Mouse (Mus musculus) forebrain, embryonic 11.5 days (tissue): ENCODE measurements at regions not wholly inside any gene's neighbourhood (a gene's known extent, or its start where the extent isn't known, plus 50 kb on each side); places are given as distances from the start of the nearest gene placed in this dataset.

Source experiments
- ATAC-seq: fragments of 200-750 bp; cut with Nextera tagmentation; replicated peaks from 2 replicates; pipeline ENCODE4 v1.8.0; 2017; ENCODE audit warnings: moderate TSS enrichment; ENCODE audit not compliant: low FRiP score
- DNase-seq: peaks from one replicate; pipeline ENCODE4 v3.0.0-alpha.2; 2017; ENCODE audit warnings: low spot score
- H3K27ac ChIP-seq: fragments of 300-500 bp; sonication (generic); 2 replicates; pipeline ENCODE4 v1.5.1; 2014; ENCODE audit warnings: low read depth, low read length
- H3K27me3 ChIP-seq: fragments of 300-500 bp; sonication (generic); 2 replicates; pipeline ENCODE4 v1.6.1; 2014; ENCODE audit warnings: mild to moderate bottlenecking, low read length, mixed read lengths; ENCODE audit not compliant: control insufficient read depth, insufficient read depth
- H3K36me3 ChIP-seq: fragments of 300-500 bp; sonication (generic); 2 replicates; pipeline ENCODE4 v1.6.1; 2014; ENCODE audit warnings: mild to moderate bottlenecking, low read length, moderate library complexity, mixed read lengths; ENCODE audit not compliant: control insufficient read depth, insufficient read depth
- H3K4me1 ChIP-seq: fragments of 300-500 bp; sonication (generic); replicated peaks from 2 replicates; pipeline ENCODE4 v1.6.1; 2014; ENCODE audit warnings: low read length, mixed read lengths; ENCODE audit not compliant: control insufficient read depth, insufficient read depth
- H3K4me2 ChIP-seq: fragments of 300-500 bp; sonication (generic); 2 replicates; pipeline ENCODE4 v1.6.1; 2014; ENCODE audit warnings: low read depth, mild to moderate bottlenecking, low read length, moderate library complexity, mixed read lengths; ENCODE audit not compliant: severe bottlenecking
- H3K4me3 ChIP-seq: fragments of 300-500 bp; sonication (generic); 2 replicates; pipeline ENCODE4 v1.5.1; 2014; ENCODE audit warnings: low read depth, low read length
- H3K9ac ChIP-seq: fragments of 300-500 bp; sonication (generic); 2 replicates; pipeline ENCODE4 v1.6.1; 2014; ENCODE audit warnings: low read length
- H3K9me3 ChIP-seq: fragments of 300-500 bp; sonication (generic); 2 replicates; pipeline ENCODE4 v1.6.1; 2016; ENCODE audit warnings: low read length, mixed read lengths; ENCODE audit not compliant: control insufficient read depth
- WGBS: fragments of 180-500 bp; shearing (Covaris S2); extraction: QIAGEN DNeasy Blood & Tissue Kit; methylation state at CpG from one replicate; pipeline ENCODE4 v1.1.7; 2014; 5-methylcytosine and 5-hydroxymethylcytosine counted together

DNA sequence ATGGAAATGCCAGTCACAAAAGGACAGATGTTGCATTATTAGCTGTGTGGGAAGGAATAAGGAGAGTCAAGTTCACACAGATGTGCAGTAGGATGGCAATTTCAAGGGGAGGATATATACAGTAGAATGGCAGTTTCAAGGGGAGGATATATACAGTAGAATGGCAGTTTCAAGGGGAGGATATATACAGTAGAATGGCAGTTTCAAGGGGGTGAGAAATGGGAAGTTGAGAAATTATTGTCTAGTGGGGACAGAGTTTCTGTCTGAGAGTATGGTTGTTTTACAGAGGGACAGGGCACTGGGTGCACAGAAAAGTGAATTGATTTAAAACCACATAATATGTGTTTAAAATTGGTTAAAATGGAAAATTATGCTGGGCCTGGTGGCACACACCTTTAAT is 54.8 kb upstream of the Scel start:
- Histone ChIP-seq H3K36me3 (no peaks in the 10 kb centered on the region), H3K4me2 (no peak overlapping the region), H3K27ac (no peak overlapping the region), H3K9ac (no peak overlapping the region), H3K9me3 (no peaks in the 10 kb centered on the region), H3K27me3 (no peaks in the 10 kb centered on the region), H3K4me3 (no peak overlapping the region), H3K4me1 (no peaks in the 10 kb centered on the region)
- DNase-seq (no peak), ATAC-seq (no peak)

GRCm38 (mm10) chr14:103456106-103456505 is 57.0 kb upstream of the Scel start:
- Histone ChIP-seq H3K36me3 (no peaks in the 10 kb centered on the region), H3K4me1 (no peaks in the 10 kb centered on the region), H3K4me2 (no peak overlapping the region), H3K27ac (no peak overlapping the region), H3K4me3 (no peak overlapping the region), H3K27me3 (no peaks in the 10 kb centered on the region), H3K9ac (no peak overlapping the region), H3K9me3 (no peaks in the 10 kb centered on the region)
- DNase-seq (no peak), ATAC-seq (no peak)
- WGBS: 88% methylated on average over 1 of the region's 1 CpGs

- Histone ChIP-seq H3K9me3 (no peaks in the 10 kb centered on the region), H3K4me2 (no peak overlapping the region), H3K27ac (no peak overlapping the region), H3K4me3 (no peak overlapping the region), H3K9ac (no peak overlapping the region), H3K4me1 (no peaks in the 10 kb centered on the region), H3K36me3 (no peaks in the 10 kb centered on the region), H3K27me3 (no peaks in the 10 kb centered on the region)
- no peak for DNase-seq
- ATAC-seq: no peak
- 92% methylated on average over 6 of the region's 6 CpGs for WGBS
These were observed 62.4 kb upstream of the Scel start for GRCm38 (mm10) chr14:103450756-103451155.

GRCm38 (mm10) chr14:103449447-103449846 is 63.7 kb upstream of the Scel start:
- WGBS: 89% methylated on average over 5 of the region's 5 CpGs
- Histone ChIP-seq H3K9me3 (no peaks in the 10 kb centered on the region), H3K9ac (no peak overlapping the region), H3K27ac (no peak overlapping the region), H3K36me3 (no peaks in the 10 kb centered on the region), H3K4me1 (no peaks in the 10 kb centered on the region), H3K4me2 (no peak overlapping the region), H3K4me3 (no peak overlapping the region), H3K27me3 (no peaks in the 10 kb centered on the region)
- ATAC-seq (no peak), DNase-seq (no peak)

DNA sequence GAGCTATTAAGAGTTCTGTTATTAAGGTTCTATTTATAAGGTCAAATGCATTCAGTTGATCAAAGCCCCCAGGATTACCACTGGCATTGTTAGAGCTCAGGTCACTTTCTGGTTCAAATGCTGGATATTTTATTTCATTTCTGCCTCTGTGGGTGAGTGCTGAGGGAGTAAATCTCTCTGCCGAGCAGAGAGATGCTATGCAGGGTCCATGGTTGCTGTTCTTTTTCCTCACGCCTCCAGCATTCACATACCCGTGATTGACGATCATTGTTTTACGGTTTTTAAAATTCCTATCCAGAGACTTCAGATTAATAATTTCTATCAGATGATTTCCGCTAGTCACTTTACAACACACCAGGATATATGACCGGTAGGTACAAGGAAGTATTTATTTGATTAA is 64.1 kb upstream of the Scel start:
- 69% methylated on average over 7 of the region's 7 CpGs for WGBS
- H3K9ac ChIP-seq: no peak overlapping the region
- H3K4me3 ChIP-seq: no peak overlapping the region
- no peaks in the 10 kb centered on the region for H3K9me3 ChIP-seq
- no peak for DNase-seq
- no peak overlapping the region for H3K27ac ChIP-seq
- H3K4me1 ChIP-seq: no peaks in the 10 kb centered on the region
- H3K4me2 ChIP-seq: no peak overlapping the region
- ATAC-seq: no peak
- no peaks in the 10 kb centered on the region for H3K27me3 ChIP-seq
- no peaks in the 10 kb centered on the region for H3K36me3 ChIP-seq

DNA sequence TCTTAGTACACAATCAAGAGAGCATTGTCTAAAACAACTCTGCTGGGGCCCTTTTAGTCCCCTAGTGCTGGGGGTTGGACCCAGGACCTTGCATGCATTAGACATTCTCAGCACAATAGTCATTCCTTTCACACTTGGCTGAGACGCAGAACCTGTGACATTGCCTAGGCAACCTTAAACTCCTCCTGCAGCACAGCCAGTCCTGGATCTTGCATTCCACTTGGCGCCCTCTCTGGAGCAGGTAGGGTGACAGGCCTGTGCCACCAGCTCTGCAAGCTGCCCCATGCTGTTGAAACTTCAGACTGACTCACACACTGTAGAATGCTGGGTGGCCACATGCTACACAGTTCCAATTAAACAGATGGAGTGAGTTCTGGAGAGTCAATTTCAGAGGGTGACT is 66.5 kb upstream of the Scel start:
- Histone ChIP-seq H3K27ac (no peak overlapping the region), H3K9me3 (no peaks in the 10 kb centered on the region), H3K4me2 (no peak overlapping the region), H3K4me3 (no peak overlapping the region), H3K27me3 (no peaks in the 10 kb centered on the region), H3K4me1 (no peaks in the 10 kb centered on the region), H3K9ac (no peak overlapping the region), H3K36me3 (no peaks in the 10 kb centered on the region)
- no peak for DNase-seq
- peak; percentile 52 for ATAC-seq
- WGBS: 42% methylated on average over 2 of the region's 2 CpGs

- H3K27me3 ChIP-seq: no peaks in the 10 kb centered on the region
- ATAC-seq (no peak), DNase-seq (no peak)
- H3K27ac ChIP-seq: no peak overlapping the region
- H3K36me3 ChIP-seq: no peaks in the 10 kb centered on the region
- no peak overlapping the region for H3K4me2 ChIP-seq
- 68% methylated on average over 15 of the region's 15 CpGs for whole genome bisulfite sequencing
- no peaks in the 10 kb centered on the region for H3K9me3 ChIP-seq
- no peak overlapping the region for H3K4me3 ChIP-seq
- no peaks in the 10 kb centered on the region; the same call in 1 of the 2 replicates for H3K4me1 ChIP-seq
- no peak overlapping the region for H3K9ac ChIP-seq
These were observed 71.6 kb upstream of the Scel start for GRCm38 (mm10) chr14:103441454-103442065.

DNA sequence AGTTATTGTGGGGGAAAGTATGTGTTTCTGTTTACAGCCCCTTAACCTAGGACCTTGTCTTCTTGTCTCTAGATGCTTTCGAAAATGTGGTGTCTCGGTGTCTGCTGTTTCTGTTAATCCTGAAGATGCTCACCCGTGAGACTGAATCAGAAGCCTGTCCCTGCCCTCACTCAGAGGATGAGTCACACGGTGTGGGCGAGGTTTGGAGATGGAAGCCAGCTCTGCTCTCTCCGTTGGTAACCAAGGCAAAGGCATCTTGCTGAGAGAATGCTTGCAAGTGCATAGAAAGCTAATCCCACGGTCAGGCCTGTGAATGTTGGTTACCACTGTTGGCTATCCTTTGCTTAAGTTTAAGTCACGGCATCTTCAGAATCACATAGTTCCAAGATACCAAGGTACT is 72.9 kb upstream of the Scel start:
- Histone ChIP-seq H3K4me1 (no peaks in the 10 kb centered on the region; the same call in 1 of the 2 replicates), H3K9me3 (no peaks in the 10 kb centered on the region), H3K9ac (no peak overlapping the region), H3K27me3 (no peaks in the 10 kb centered on the region), H3K4me2 (no peak overlapping the region), H3K27ac (no peak overlapping the region), H3K36me3 (no peaks in the 10 kb centered on the region), H3K4me3 (no peak overlapping the region)
- WGBS: 81% methylated on average over 8 of the region's 8 CpGs
- DNase-seq (no peak), ATAC-seq (no peak)

DNA sequence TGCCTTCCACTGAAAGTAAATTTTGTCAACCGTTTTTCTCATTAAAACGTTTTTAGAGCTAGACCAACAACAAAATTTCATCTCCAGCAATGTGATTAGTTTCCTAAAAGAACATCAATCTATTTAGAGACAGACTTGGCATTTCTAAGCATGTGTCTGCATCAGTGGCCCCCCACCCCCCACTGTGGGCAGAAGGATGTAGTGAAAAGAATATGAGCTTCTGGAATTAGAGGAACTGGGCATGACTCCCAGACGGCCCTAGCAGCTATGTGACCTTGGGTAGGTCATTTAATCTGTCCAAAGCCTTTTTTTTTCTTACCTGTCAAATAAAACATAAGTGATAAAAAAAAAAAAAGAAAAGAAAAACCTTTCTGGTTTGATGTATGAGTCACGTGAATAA is 78.9 kb upstream of the Scel start:
- no peak overlapping the region for H3K4me2 ChIP-seq
- no peaks in the 10 kb centered on the region for H3K27me3 ChIP-seq
- no peak overlapping the region for H3K27ac ChIP-seq
- WGBS: 69% methylated on average over 4 of the region's 4 CpGs
- no peak overlapping the region for H3K9ac ChIP-seq
- ATAC-seq: no peak
- no peaks in the 10 kb centered on the region for H3K36me3 ChIP-seq
- no peak overlapping the region for H3K4me3 ChIP-seq
- H3K9me3 ChIP-seq: no peaks in the 10 kb centered on the region
- no peak for DNase-seq
- H3K4me1 ChIP-seq: no peaks in the 10 kb centered on the region
